Mouse (Mus musculus) limb, embryonic 15.5 days (tissue): ENCODE results near the gene Cyp2a12. TPM values are rescaled to one million over a fixed set of nuclear protein-coding genes. Genes with fewer than 3 reads are reported as not detected.
"Not testable (repeated sequence)": the region's sequence is repeated elsewhere in the genome, so short reads cannot be mapped to it uniquely, and the experiment has no call there.

Experiments
- ATAC-seq: fragments of 200-750 bp; cut with Nextera tagmentation; 2 replicates; pipeline ENCODE4 v1.8.0; 2017; ENCODE audit warnings: low read depth, moderate TSS enrichment; ENCODE audit not compliant: insufficient number of reproducible peaks, low FRiP score, low TSS enrichment
- H3K27ac ChIP-seq: fragments of 300-500 bp; sonication (generic); 2 replicates; pipeline ENCODE4 v1.5.1; 2015; ENCODE audit warnings: moderate library complexity, mild to moderate bottlenecking, inconsistent platforms
- H3K27me3 ChIP-seq: fragments of 300-500 bp; sonication (generic); 2 replicates; pipeline ENCODE4 v1.6.1; 2015; ENCODE audit warnings: inconsistent platforms
- H3K36me3 ChIP-seq: fragments of 300-500 bp; sonication (generic); 2 replicates; pipeline ENCODE4 v1.6.1; 2015; ENCODE audit warnings: inconsistent platforms
- H3K4me1 ChIP-seq: fragments of 300-500 bp; sonication (generic); 2 replicates; pipeline ENCODE4 v1.6.1; 2015; ENCODE audit warnings: inconsistent platforms
- H3K4me2 ChIP-seq: fragments of 300-500 bp; sonication (generic); 2 replicates; pipeline ENCODE4 v1.6.1; 2015; ENCODE audit warnings: mild to moderate bottlenecking, inconsistent platforms
- H3K4me3 ChIP-seq: fragments of 300-500 bp; sonication (generic); 2 replicates; pipeline ENCODE4 v1.5.1; 2015; ENCODE audit warnings: mild to moderate bottlenecking, inconsistent platforms
- H3K9ac ChIP-seq: fragments of 300-500 bp; sonication (generic); 2 replicates; pipeline ENCODE4 v1.6.1; 2015; ENCODE audit warnings: inconsistent platforms
- H3K9me3 ChIP-seq: fragments of 300-500 bp; sonication (generic); 2 replicates; pipeline ENCODE4 v1.6.1; 2016; ENCODE audit warnings: inconsistent platforms
- WGBS: fragments of 180-500 bp; shearing (Covaris S2); methylation state at CpG from one replicate; pipeline ENCODE4 v1.1.7; 2015; 5-methylcytosine and 5-hydroxymethylcytosine counted together
- polyA plus RNA-seq: library from polyadenylated mRNA; unstranded; fragments of >200 nt; fragmentation: Nextera tagmentation; extraction: Ambion mirVana; gene quantifications from 2 replicates; pipeline ENCODE4 v1.2.1, GENCODE M21; 2015

The Cyp2a12 gene
- not detected in 2 replicates for polyA plus RNA-seq

GRCm38 (mm10) chr7:27028789-27029188 is at the start of gene Cyp2a12:
Gene Cyp2a12 (plus strand): TSS chr7:27029081.
- no peaks in the 10 kb centered on the region for H3K4me1 ChIP-seq
- no peak within 1 kb of the TSS for H3K9ac ChIP-seq
- WGBS = 77% methylated on average over 2 of the region's 2 CpGs
- H3K4me2 ChIP-seq = no peak within 1 kb of the TSS
- no peaks in the 10 kb centered on the region for H3K36me3 ChIP-seq
- H3K27ac ChIP-seq = no peak within 1 kb of the TSS
- ATAC-seq = no peak
- no peaks in the 10 kb centered on the region for H3K27me3 ChIP-seq
- H3K9me3 ChIP-seq = no peaks in the 10 kb centered on the region
- H3K4me3 ChIP-seq = no peak within 1 kb of the TSS

DNA sequence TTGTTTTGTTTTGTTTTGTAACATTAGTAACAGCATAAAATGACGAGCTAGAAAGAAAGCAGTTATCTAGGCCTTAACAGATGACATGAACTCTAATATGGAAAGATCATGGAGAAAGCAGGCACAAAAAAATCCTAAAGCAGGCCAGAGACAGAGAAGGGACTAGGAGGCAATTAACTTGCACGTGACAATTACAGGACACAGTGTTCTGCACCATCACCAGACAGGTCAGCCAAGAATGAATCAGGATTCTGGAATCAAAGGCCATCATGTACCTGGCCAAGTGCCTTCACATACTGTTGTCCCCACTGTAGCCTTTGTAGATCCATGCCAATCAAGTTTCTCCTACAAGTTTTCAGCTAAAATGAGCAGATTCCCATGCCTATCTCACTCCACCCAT is 47.4 kb upstream of the Cyp2a12 start:
- H3K36me3 ChIP-seq, H3K9ac ChIP-seq, H3K4me3 ChIP-seq, H3K4me2 ChIP-seq, ATAC-seq, H3K9me3 ChIP-seq, H3K27ac ChIP-seq, H3K27me3 ChIP-seq, H3K4me1 ChIP-seq: not testable (repeated sequence)
- WGBS = 73% methylated on average over 2 of the region's 2 CpGs

DNA sequence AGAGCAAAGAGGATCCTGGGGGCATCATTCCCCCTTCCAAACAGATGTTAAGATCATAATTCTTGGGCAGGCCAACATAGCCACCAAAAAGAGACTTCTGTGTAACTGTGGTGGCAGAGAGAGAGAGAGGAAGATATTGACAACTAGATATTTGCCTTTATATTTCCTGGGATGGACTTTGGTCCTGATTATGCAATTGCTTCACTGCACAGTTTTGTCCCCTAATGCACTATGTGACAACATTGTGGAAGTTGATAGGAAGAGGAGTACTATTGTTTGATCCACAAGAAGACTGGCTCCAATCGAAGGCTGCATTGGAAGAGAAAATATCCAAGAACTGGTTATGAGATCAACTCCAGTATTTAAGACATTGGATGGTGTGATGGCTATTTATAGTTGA is 46.9 kb upstream of the Cyp2a12 start:
- not testable (repeated sequence) for H3K27ac ChIP-seq, H3K36me3 ChIP-seq, H3K9me3 ChIP-seq, H3K4me3 ChIP-seq, H3K4me1 ChIP-seq, ATAC-seq, H3K4me2 ChIP-seq, H3K27me3 ChIP-seq, H3K9ac ChIP-seq
- 84% methylated on average over 1 of the region's 1 CpGs for WGBS

DNA sequence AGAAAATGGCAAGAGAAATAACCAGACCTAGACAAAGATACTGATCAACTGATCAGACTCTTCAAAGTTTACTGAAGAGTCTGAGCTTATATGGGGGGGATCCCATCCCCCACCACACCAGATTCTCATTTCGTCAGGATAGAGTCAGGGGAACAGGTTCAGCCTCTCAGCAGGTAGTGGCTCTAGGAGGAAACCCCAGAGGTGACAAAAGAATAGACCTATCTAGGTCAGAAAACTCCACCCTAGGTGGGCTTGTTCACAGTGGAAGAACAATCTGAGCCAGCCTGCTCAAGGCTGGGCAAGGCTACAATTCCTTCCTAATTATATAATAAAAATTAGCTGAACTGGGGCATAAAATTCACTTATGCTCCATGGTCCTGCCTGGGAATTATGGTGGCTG is 46.3 kb upstream of the Cyp2a12 start:
- Histone ChIP-seq H3K4me3 (no peak overlapping the region), H3K27ac (no peak overlapping the region), H3K36me3 (no peaks in the 10 kb centered on the region), H3K9ac (no peak overlapping the region), H3K9me3 (no peaks in the 10 kb centered on the region), H3K4me1 (no peaks in the 10 kb centered on the region), H3K27me3 (no peaks in the 10 kb centered on the region), H3K4me2 (no peak overlapping the region)
- 39% methylated on average over 1 of the region's 1 CpGs for WGBS
- no peak for ATAC-seq

DNA sequence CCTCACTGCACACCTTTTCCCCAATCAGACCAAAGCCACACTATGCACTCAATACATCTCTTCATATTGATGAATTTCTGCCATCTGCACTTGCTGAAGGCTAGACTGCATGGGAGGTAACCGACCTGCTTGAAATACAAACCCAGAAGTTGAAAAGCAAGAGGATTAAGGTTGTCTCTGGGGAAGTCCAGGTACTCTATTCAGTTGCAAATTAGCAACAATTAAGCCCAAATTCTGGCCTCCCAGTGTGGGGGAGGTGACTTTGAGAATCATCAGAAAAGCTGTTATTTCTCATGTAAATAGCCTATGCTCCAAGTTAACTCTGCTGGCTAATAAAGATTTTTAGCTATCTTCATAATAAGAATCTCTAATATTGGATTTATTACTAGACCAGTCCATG is 45.7 kb upstream of the Cyp2a12 start:
- H3K4me3 ChIP-seq, H3K9me3 ChIP-seq, H3K27ac ChIP-seq, H3K36me3 ChIP-seq, H3K4me1 ChIP-seq, H3K27me3 ChIP-seq, ATAC-seq, H3K9ac ChIP-seq, H3K4me2 ChIP-seq: not testable (repeated sequence)
- WGBS = 33% methylated on average over 1 of the region's 1 CpGs

GRCm38 (mm10) chr7:27026581-27026980 is 2.3 kb upstream of the Cyp2a12 start:
- ATAC-seq, H3K4me3 ChIP-seq, H3K9me3 ChIP-seq, H3K9ac ChIP-seq, H3K27ac ChIP-seq, H3K4me1 ChIP-seq, H3K27me3 ChIP-seq, H3K4me2 ChIP-seq, H3K36me3 ChIP-seq: not testable (repeated sequence)

GRCm38 (mm10) chr7:27048886-27049285 is 20.0 kb downstream of the Cyp2a12 start:
- not testable (repeated sequence) for H3K36me3 ChIP-seq, H3K27me3 ChIP-seq, H3K4me2 ChIP-seq, ATAC-seq, H3K4me1 ChIP-seq, H3K4me3 ChIP-seq, H3K9me3 ChIP-seq, H3K27ac ChIP-seq, H3K9ac ChIP-seq
- WGBS = 61% methylated on average over 1 of the region's 1 CpGs

- H3K4me1 ChIP-seq, H3K9me3 ChIP-seq, H3K36me3 ChIP-seq, H3K27ac ChIP-seq, H3K4me2 ChIP-seq, H3K4me3 ChIP-seq, ATAC-seq, H3K9ac ChIP-seq, H3K27me3 ChIP-seq: not testable (repeated sequence)
- WGBS = 85% methylated on average over 2 of the region's 2 CpGs
Measured at GRCm38 (mm10) chr7:27059333-27059732, 30.5 kb downstream of the Cyp2a12 start.

- not testable (repeated sequence) for H3K36me3 ChIP-seq, H3K9ac ChIP-seq, H3K4me1 ChIP-seq, H3K4me2 ChIP-seq, H3K27ac ChIP-seq, H3K27me3 ChIP-seq, ATAC-seq, H3K9me3 ChIP-seq, H3K4me3 ChIP-seq
Measured at GRCm38 (mm10) chr7:27059896-27060295, 31.0 kb downstream of the Cyp2a12 start.

GRCm38 (mm10) chr7:27078641-27079040 is 49.8 kb downstream of the Cyp2a12 start:
- no peaks in the 10 kb centered on the region for H3K36me3 ChIP-seq
- H3K4me3 ChIP-seq = no peak overlapping the region
- H3K4me1 ChIP-seq = 0 out of 2 replicates have a peak, but pooled peaks cover 2% of the 10 kb centered on the region
- WGBS = 76% methylated on average over 1 of the region's 1 CpGs
- no peak overlapping the region for H3K9ac ChIP-seq
- no peak for ATAC-seq
- H3K9me3 ChIP-seq = no peaks in the 10 kb centered on the region
- H3K4me2 ChIP-seq = no peak overlapping the region
- no peaks in the 10 kb centered on the region for H3K27me3 ChIP-seq
- H3K27ac ChIP-seq = no peak overlapping the region

- Histone ChIP-seq H3K4me3 (no peak overlapping the region), H3K36me3 (no peaks in the 10 kb centered on the region), H3K9ac (no peak overlapping the region), H3K9me3 (no peaks in the 10 kb centered on the region), H3K27me3 (no peaks in the 10 kb centered on the region), H3K27ac (0 out of 2 replicates have a peak overlapping the region, but pooled peaks have one; percentile 39), H3K4me1 (0 out of 2 replicates have a peak, but pooled peaks cover 2% of the 10 kb centered on the region), H3K4me2 (no peak overlapping the region)
- ATAC-seq = no peak; the same call in 1 of the 2 replicates
- WGBS = 33% methylated on average over 2 of the region's 2 CpGs
Measured at GRCm38 (mm10) chr7:27081625-27082024, 52.7 kb downstream of the Cyp2a12 start.
